Comparison of ENCODE assay signal across 11 mouse cellular contexts in the genomic region with DNA sequence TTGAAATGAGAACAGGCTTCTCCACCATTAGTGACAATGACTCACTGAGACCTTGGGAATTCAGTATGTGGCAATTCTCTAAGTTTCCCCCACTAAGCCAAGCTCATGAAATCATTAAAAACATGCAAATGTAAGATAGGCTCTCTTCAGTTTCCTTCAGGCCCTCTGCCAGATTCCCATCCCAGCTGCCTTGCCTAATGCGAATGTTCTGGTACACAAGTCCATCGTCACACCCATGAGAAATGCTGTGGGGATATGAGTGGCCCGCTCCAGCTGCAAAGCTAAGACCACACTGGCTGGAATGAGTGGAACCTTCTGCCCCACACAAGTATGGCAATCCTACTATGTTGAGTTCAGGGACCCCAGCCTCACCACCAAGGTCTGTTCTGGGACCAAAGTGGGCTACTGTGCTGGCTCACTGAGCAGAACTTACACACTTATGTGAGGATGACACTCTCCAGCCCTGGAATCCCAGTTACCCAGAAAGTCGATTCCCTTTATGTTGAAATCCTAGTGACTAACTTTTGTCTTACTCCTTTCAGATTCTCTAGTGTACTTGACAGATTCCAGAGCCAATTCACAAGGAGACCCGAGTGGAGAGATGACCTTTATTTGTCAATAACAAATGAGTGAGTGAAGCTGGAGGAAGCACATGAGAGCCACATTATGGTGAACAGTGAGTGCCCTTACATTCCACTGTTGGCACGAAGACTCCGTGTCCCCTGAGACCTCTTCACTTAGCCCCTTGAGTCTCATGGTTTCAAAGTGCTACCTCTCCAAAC. TPM values are rescaled to one million over a fixed set of nuclear protein-coding genes. Genes with fewer than 3 reads are reported as not detected.
DNase-seq lines count a peak whose midpoint lies in the region; TF ChIP-seq lines count a peak whose summit lies in the region.
"Had no signal": no experiment of that assay in that cellular context is flagged by ENCODE, and none has a peak within 500 bp of the region (broad histone marks: within the 10 kb centered on the region; RNA-seq: fewer than 3 reads in every experiment).

No protein-coding gene starts in this region.

- peak; percentile 45 to 83 for DNase-seq in adrenal gland, adult (ENCODE audit: inconsistent age in 2 of 2, low spot score in 1 of 2)
- no peak for DNase-seq in adrenal gland, postnatal 4 days (ENCODE audit: low spot score in 2 of 2)
- peak; percentile 58 for DNase-seq in adipocyte (ENCODE audit: low spot score)
- peak; percentile 76 for DNase-seq in gastrocnemius, adult 2 months
- DNase-seq in heart, postnatal 4 days: peak; percentile 69
- no peak for DNase-seq in left cerebral cortex, adult 2 months (ENCODE audit: extremely low spot score in 1 of 2, low spot score in 2 of 2)
- DNase-seq in kidney, postnatal 14 days: no peak
- DNase-seq in cerebellum, postnatal 36 days: no peak

- TF ChIP-seq CTCF in gastrocnemius, adult 2 months (IDR thresholded peaks at IDR 0.05): no peak
- no peak for TF ChIP-seq CTCF in left cerebral cortex, adult 2 months (IDR thresholded peaks at IDR 0.05)

- no peak overlapping the region for H3K4me3 ChIP-seq in gastrocnemius, adult 2 months
- no peak overlapping the region for H3K4me3 ChIP-seq in left cerebral cortex, adult 2 months
- H3K4me3 ChIP-seq: heart, embryonic 15.5 days; liver, embryonic 12.5 days; megakaryocyte, embryonic 14.5 days had no signal

- intact Hi-C loops in gastrocnemius, adult 2 months (cut with DNase I): no loop called here
- intact Hi-C loops in left cerebral cortex, adult 2 months (cut with DNase I): no loop called here

- H3K27ac ChIP-seq in gastrocnemius, adult 2 months: peak overlapping the region; percentile 66
- no peak overlapping the region for H3K27ac ChIP-seq in left cerebral cortex, adult 2 months
- H3K27ac ChIP-seq: heart, embryonic 15.5 days; liver, embryonic 12.5 days had no signal

RNA-seq across cellular contexts. Expression of gene Phf7, which starts 13.8 kb away (rescaled TPM):
- 10 to 100 TPM; 12.4 to 12.6 TPM for total RNA-seq in adrenal gland, postnatal 4 days (2021)
- 1 to 10 TPM; 7.3 to 8.9 TPM for total RNA-seq in gastrocnemius, adult 2 months (2021)
- total RNA-seq in heart, postnatal 4 days (2021): 1 to 10 TPM; 5.5 to 6.4 TPM
- 1 to 10 TPM; 3.3 to 4.3 TPM for total RNA-seq in left cerebral cortex, adult 2 months (2021)

RNA-seq across cellular contexts. Expression of gene Bap1, which starts 14.0 kb away (rescaled TPM):
- 10 to 100 TPM; 82.9 to 83.7 TPM for total RNA-seq in adrenal gland, postnatal 4 days (2021)
- 10 to 100 TPM; 46.7 to 48.0 TPM for total RNA-seq in gastrocnemius, adult 2 months (2021)
- total RNA-seq in heart, postnatal 4 days (2021): 10 to 100 TPM; 54.4 to 54.8 TPM
- total RNA-seq in left cerebral cortex, adult 2 months (2021): 100 to 1,000 TPM; 142 to 146 TPM

RNA-seq across cellular contexts. Expression of gene Sema3g, which starts 19.6 kb away (rescaled TPM):
- total RNA-seq in adrenal gland, postnatal 4 days (2021): 10 to 100 TPM; 12.6 to 20.0 TPM
- total RNA-seq in gastrocnemius, adult 2 months (2021): 1 to 10 TPM; 7.0 to 8.3 TPM
- 10 to 100 TPM in 1 of 2 experiments, 1 to 10 TPM in 1; 9.2 to 11.4 TPM for total RNA-seq in heart, postnatal 4 days (2021)
- total RNA-seq in left cerebral cortex, adult 2 months (2021): 1 to 10 TPM; 5.4 to 6.1 TPM

RNA-seq across cellular contexts. Expression of gene Nisch, which starts 20.5 kb away (rescaled TPM):
- total RNA-seq in adrenal gland, postnatal 4 days (2021): 100 to 1,000 TPM; 496 to 522 TPM
- total RNA-seq in gastrocnemius, adult 2 months (2021): 10 to 100 TPM; 60.8 to 70.3 TPM
- total RNA-seq in heart, postnatal 4 days (2021): 100 to 1,000 TPM; 301 to 310 TPM
- total RNA-seq in left cerebral cortex, adult 2 months (2021): 100 to 1,000 TPM; 387 to 407 TPM

RNA-seq across cellular contexts. Expression of gene Tnnc1, which starts 29.2 kb away (rescaled TPM):
- total RNA-seq in adrenal gland, postnatal 4 days (2021): 10 to 100 TPM in 1 of 2 experiments, 1 to 10 TPM in 1; 5.0 to 13.9 TPM
- total RNA-seq in gastrocnemius, adult 2 months (2021): 1,000 to 10,000 TPM in 1 of 2 experiments, 100 to 1,000 TPM in 1; 386 to 1,185 TPM
- total RNA-seq in heart, postnatal 4 days (2021): 1,000 to 10,000 TPM; 5,292 to 5,773 TPM
- 10 to 100 TPM; 33.8 to 37.7 TPM for total RNA-seq in left cerebral cortex, adult 2 months (2021)

Comparison
In these comparisons a context has a peak if more than half of its experiments do, and no peak if none do; other contexts are left out.
1. DNase-seq: peak in adrenal gland, adult (2 of 2), adipocyte (single experiment), gastrocnemius, adult 2 months (single experiment) and heart, postnatal 4 days (single experiment); none in adrenal gland, postnatal 4 days (0 of 2), left cerebral cortex, adult 2 months (0 of 2), kidney, postnatal 14 days (single experiment) and cerebellum, postnatal 36 days (0 of 2).